Mouse (Mus musculus) thymus, adult 2 months (tissue): ENCODE measurements around the gene Ccdc142. TPM values are rescaled to one million over a fixed set of nuclear protein-coding genes. Genes with fewer than 3 reads are reported as not detected.

Experiments
- DNase-seq: peaks from one replicate; pipeline ENCODE4 v3.0.0; 2021
- H3K27ac ChIP-seq: fragments of 200-500 bp; 2 replicates; pipeline ENCODE4 v1.5.1; 2012; ENCODE audit warnings: low read length, control low read depth; ENCODE audit not compliant: control insufficient read depth, insufficient read depth
- H3K27me3 ChIP-seq: fragments of 200-500 bp; 2 replicates; pipeline ENCODE4 v1.6.1; 2012; ENCODE audit warnings: mild to moderate bottlenecking, low read length, moderate library complexity, mixed read lengths; ENCODE audit not compliant: control insufficient read depth, insufficient read depth
- H3K36me3 ChIP-seq: fragments of 200-500 bp; 2 replicates; pipeline ENCODE4 v1.6.1; 2012; ENCODE audit warnings: mild to moderate bottlenecking, low read length, moderate library complexity; ENCODE audit not compliant: control insufficient read depth, insufficient read depth
- H3K4me1 ChIP-seq: fragments of 200-500 bp; replicated peaks from 2 replicates; pipeline ENCODE4 v1.6.1; 2012; ENCODE audit warnings: low read length; ENCODE audit not compliant: control insufficient read depth, insufficient read depth
- H3K4me3 ChIP-seq: fragments of 200-500 bp; 2 replicates; pipeline ENCODE4 v1.5.1; 2012; ENCODE audit warnings: mild to moderate bottlenecking, low read length, control low read depth, moderate library complexity; ENCODE audit not compliant: control insufficient read depth, insufficient read depth
- CTCF ChIP-seq: fragments of 200-500 bp; IDR thresholded peaks from 2 replicates; pipeline ENCODE4 v1.5.1; 2012; ENCODE audit warnings: mild to moderate bottlenecking, control low read depth, low read length, moderate library complexity, borderline replicate concordance; ENCODE audit not compliant: control insufficient read depth, poor library complexity, insufficient read depth; ENCODE audit errors: extremely low read depth
- POLR2A ChIP-seq: fragments of 200-500 bp; IDR thresholded peaks from 2 replicates; pipeline ENCODE4 v1.6.1; 2012; ENCODE audit warnings: mild to moderate bottlenecking, low read length, control low read depth, moderate library complexity; ENCODE audit not compliant: control insufficient read depth, poor library complexity, insufficient read depth; ENCODE audit errors: extremely low read depth
- WGBS: fragments of 180-500 bp; shearing (Covaris S2); methylation state at CpG from one replicate; pipeline ENCODE4 v1.1.7; 2018; 5-methylcytosine and 5-hydroxymethylcytosine counted together
- polyA plus RNA-seq: library from polyadenylated mRNA; depleted of rRNA; stranded (reverse); fragments of >200 nt; gene quantifications from 2 replicates; pipeline ENCODE4 v1.2.3, GENCODE M21; 2012

Ccdc142 gene
- polyA plus RNA-seq, 1 experiment: 18.9 TPM

GRCm38 (mm10) chr6:83065995-83066394 is 35.4 kb upstream of the Ccdc142 start:
- TF ChIP-seq POLR2A: no peak
- no peak for TF ChIP-seq CTCF
- H3K27me3 ChIP-seq: peaks cover 33% of the 10 kb centered on the region

GRCm38 (mm10) chr6:83066441-83066840 is 35.0 kb upstream of the Ccdc142 start:
- Histone ChIP-seq H3K27ac (no peak overlapping the region), H3K27me3 (peaks cover 38% of the 10 kb centered on the region), H3K4me3 (no peak overlapping the region), H3K4me1 (peaks cover 30% of the 10 kb centered on the region), H3K36me3 (no peaks in the 10 kb centered on the region)
- TF ChIP-seq CTCF (no peak), POLR2A (no peak)
- 35% methylated on average over 6 of the region's 6 CpGs for WGBS
- DNase-seq: no peak

More at GRCm38 (mm10) chr6:83065995-83066394, 35.4 kb upstream of the Ccdc142 start:
- Histone ChIP-seq H3K4me1 (peaks cover 27% of the 10 kb centered on the region), H3K4me3 (no peak overlapping the region), H3K27ac (no peak overlapping the region), H3K36me3 (no peaks in the 10 kb centered on the region)
- DNase-seq: no peak
- WGBS: 22% methylated on average over 8 of the region's 8 CpGs

GRCm38 (mm10) chr6:83068221-83068620 is 33.2 kb upstream of the Ccdc142 start:
- peaks cover 30% of the 10 kb centered on the region for H3K4me1 ChIP-seq
- H3K4me3 ChIP-seq: no peak overlapping the region

GRCm38 (mm10) chr6:83068706-83069487 is 32.5 kb upstream of the Ccdc142 start:
- TF ChIP-seq POLR2A (no peak), CTCF (no peak)
- H3K27me3 ChIP-seq: peaks cover 47% of the 10 kb centered on the region
- no peaks in the 10 kb centered on the region for H3K36me3 ChIP-seq
- WGBS: 3% methylated on average over 81 of the region's 81 CpGs
- H3K4me1 ChIP-seq: peaks cover 30% of the 10 kb centered on the region
- no peak for DNase-seq
- H3K4me3 ChIP-seq: no peak overlapping the region
- H3K27ac ChIP-seq: no peak overlapping the region

More at GRCm38 (mm10) chr6:83068221-83068620, 33.2 kb upstream of the Ccdc142 start:
- Histone ChIP-seq H3K36me3 (no peaks in the 10 kb centered on the region), H3K27ac (no peak overlapping the region), H3K27me3 (peaks cover 47% of the 10 kb centered on the region)
- whole genome bisulfite sequencing: 63% methylated on average over 8 of the region's 8 CpGs
- DNase-seq: no peak
- TF ChIP-seq POLR2A (no peak), CTCF (no peak)

- no peak overlapping the region for H3K27ac ChIP-seq
- H3K27me3 ChIP-seq: peaks cover 45% of the 10 kb centered on the region
- 5% methylated on average over 69 of the region's 69 CpGs for WGBS
- DNase-seq: no peak
- no peaks in the 10 kb centered on the region for H3K36me3 ChIP-seq
- no peak overlapping the region for H3K4me3 ChIP-seq
- peaks cover 30% of the 10 kb centered on the region for H3K4me1 ChIP-seq
- TF ChIP-seq CTCF (no peak), POLR2A (no peak)
These were observed 31.7 kb upstream of the Ccdc142 start for GRCm38 (mm10) chr6:83069488-83070246.

GRCm38 (mm10) chr6:83070247-83070310 is 31.3 kb upstream of the Ccdc142 start, which contains the start of gene Tlx2:
Gene Tlx2 (minus strand): TSS chr6:83070293.
- no peak within 1 kb of the TSS for H3K27ac ChIP-seq
- H3K36me3 ChIP-seq: no peaks in the 10 kb centered on the region
- H3K4me1 ChIP-seq: peaks cover 30% of the 10 kb centered on the region
- no peak for DNase-seq
- no peak for TF ChIP-seq CTCF
- no peak for TF ChIP-seq POLR2A
- 4% methylated on average over 10 of the region's 10 CpGs for WGBS
- peaks cover 45% of the 10 kb centered on the region for H3K27me3 ChIP-seq
- no peak within 1 kb of the TSS for H3K4me3 ChIP-seq
